Mouse (Mus musculus) heart, adult 2 months (tissue): Measurements from ENCODE around the gene Pipox. TPM values are rescaled to one million over a fixed set of nuclear protein-coding genes. Genes with fewer than 3 reads are reported as not detected.
A peak's percentile ranks its signal among the peaks of the same experiment; 100 is the strongest.

Source experiments
- DNase-seq, 2 experiments: peaks; one replicate each; pipeline ENCODE4 v3.0.0; 2021
- H3K27ac ChIP-seq: fragments of 200-600 bp; 2 replicates; pipeline ENCODE4 v1.8.1; 2022
- H3K27me3 ChIP-seq: fragments of 200-500 bp; 2 replicates; pipeline ENCODE4 v1.6.1; 2012; ENCODE audit warnings: mild to moderate bottlenecking, low read length, inconsistent platforms, mixed read lengths; ENCODE audit not compliant: control insufficient read depth, insufficient read depth
- H3K36me3 ChIP-seq: fragments of 200-500 bp; 2 replicates; pipeline ENCODE4 v1.6.1; 2012; ENCODE audit warnings: low read length, inconsistent platforms; ENCODE audit not compliant: control insufficient read depth, insufficient read depth
- H3K4me1 ChIP-seq: fragments of 200-500 bp; 2 replicates; pipeline ENCODE4 v1.6.1; 2011; ENCODE audit warnings: low read length; ENCODE audit not compliant: control insufficient read depth, insufficient read depth
- H3K4me3 ChIP-seq: fragments of 200-600 bp; 2 replicates; pipeline ENCODE4 v1.8.1; 2022
- H3K79me2 ChIP-seq: fragments of 200-500 bp; replicated peaks from 2 replicates; pipeline ENCODE4 v1.6.1; 2012; ENCODE audit warnings: mild to moderate bottlenecking, inconsistent platforms, low read length, moderate library complexity, mixed read lengths; ENCODE audit not compliant: control insufficient read depth, insufficient read depth
- H3K9ac ChIP-seq: fragments of 200-500 bp; 2 replicates; pipeline ENCODE4 v1.6.1; 2012; ENCODE audit warnings: low read depth, mild to moderate bottlenecking, control low read depth, inconsistent platforms, low read length, mixed read lengths
- CTCF ChIP-seq: fragments of 200-600 bp; IDR thresholded peaks from 2 replicates; pipeline ENCODE4 v1.8.1; 2022; ENCODE audit warnings: antibody characterized with exemption, mild to moderate bottlenecking, moderate library complexity
- EP300 ChIP-seq: fragments of 200-500 bp; IDR thresholded peaks from 2 replicates; pipeline ENCODE4 v1.6.1; 2011; ENCODE audit warnings: low read depth, low read length, control low read depth; ENCODE audit not compliant: insufficient read depth
- POLR2A ChIP-seq: fragments of 200-500 bp; IDR thresholded peaks from 2 replicates; pipeline ENCODE4 v1.6.1; 2011; ENCODE audit warnings: mild to moderate bottlenecking, low read depth, low read length, control low read depth; ENCODE audit not compliant: insufficient read depth
- WGBS: fragments of 180-500 bp; shearing (Covaris S2); methylation state at CpG from one replicate; pipeline ENCODE4 v1.1.7; 2018; 5-methylcytosine and 5-hydroxymethylcytosine counted together
- intact Hi-C: fragments of 180-260 bp; cut with DNase I; formaldehyde crosslinking; loops from one replicate; pipeline ENCODE4 v1.15.1; 2025
- long read RNA-seq: library from polyadenylated mRNA; stranded (forward); transcript quantifications from one replicate; pipeline ENCODE4 v2.0.0, GENCODE M21; 2021
- polyA plus RNA-seq: library from polyadenylated mRNA; depleted of rRNA; stranded (reverse); fragments of >200 nt; gene quantifications from 2 replicates; pipeline ENCODE4 v1.2.3, GENCODE M21; 2012; rRNA removed
- total RNA-seq, 2 experiments: library from RNA; stranded (reverse); gene quantifications; 2 replicates each; pipeline ENCODE4 v1.2.3; 2021

Gene Pipox
- total RNA-seq: under 1 TPM; 0.52 to 0.77 TPM
- 0.47 and 0.82 TPM in 2 replicates for polyA plus RNA-seq
- long read RNA-seq: 0 reads

- intact Hi-C loops: loop anchor here (5.0 kb wide), 1 partner anchor 68 kb away; no protein-coding TSS in a partner anchor
- Histone ChIP-seq H3K36me3 (no peaks in the 10 kb centered on the region), H3K27ac (peak within 1 kb of the TSS; percentile 34), H3K9ac (no peak within 1 kb of the TSS), H3K27me3 (no peaks in the 10 kb centered on the region), H3K4me1 (peaks cover 5% of the 10 kb centered on the region), H3K4me3 (no peak within 1 kb of the TSS), H3K79me2 (no peaks in the 10 kb centered on the region)
- peak; percentile 78 to 83 for DNase-seq
- TF ChIP-seq POLR2A (no peak), CTCF (peak; percentile 62)
- WGBS: 14% methylated on average over 11 of the region's 11 CpGs
Observed at GRCm38 (mm10) chr11:77893787-77894718, at the start of gene Pipox. Gene Pipox (minus strand): TSS chr11:77894096.

- H3K9ac ChIP-seq: no peak overlapping the region
- no peaks in the 10 kb centered on the region for H3K36me3 ChIP-seq
- H3K27me3 ChIP-seq: no peaks in the 10 kb centered on the region
- H3K4me1 ChIP-seq: no peaks in the 10 kb centered on the region
- intact Hi-C loops: no loop called here
- H3K4me3 ChIP-seq: no peak overlapping the region
- H3K79me2 ChIP-seq: no peaks in the 10 kb centered on the region
- no peak for DNase-seq
- H3K27ac ChIP-seq: no peak overlapping the region
- TF ChIP-seq EP300: no peak
- TF ChIP-seq CTCF: no peak
- no peak for TF ChIP-seq POLR2A
- 71% methylated on average over 5 of the region's 5 CpGs for WGBS
Observed at GRCm38 (mm10) chr11:77942230-77942629, 48.3 kb upstream of the Pipox start.

GRCm38 (mm10) chr11:77937649-77938410 is 43.9 kb upstream of the Pipox start:
- H3K27me3 ChIP-seq: no peaks in the 10 kb centered on the region
- H3K4me3 ChIP-seq: no peak overlapping the region
- no peaks in the 10 kb centered on the region for H3K79me2 ChIP-seq
- TF ChIP-seq POLR2A: no peak
- no peak for TF ChIP-seq EP300
- TF ChIP-seq CTCF: no peak
- H3K36me3 ChIP-seq: no peaks in the 10 kb centered on the region
- intact Hi-C loops: no loop called here
- no peak overlapping the region for H3K9ac ChIP-seq
- DNase-seq: no peak
- no peak overlapping the region for H3K27ac ChIP-seq
- no peaks in the 10 kb centered on the region for H3K4me1 ChIP-seq
- 18% methylated on average over 4 of the region's 4 CpGs for WGBS

DNA sequence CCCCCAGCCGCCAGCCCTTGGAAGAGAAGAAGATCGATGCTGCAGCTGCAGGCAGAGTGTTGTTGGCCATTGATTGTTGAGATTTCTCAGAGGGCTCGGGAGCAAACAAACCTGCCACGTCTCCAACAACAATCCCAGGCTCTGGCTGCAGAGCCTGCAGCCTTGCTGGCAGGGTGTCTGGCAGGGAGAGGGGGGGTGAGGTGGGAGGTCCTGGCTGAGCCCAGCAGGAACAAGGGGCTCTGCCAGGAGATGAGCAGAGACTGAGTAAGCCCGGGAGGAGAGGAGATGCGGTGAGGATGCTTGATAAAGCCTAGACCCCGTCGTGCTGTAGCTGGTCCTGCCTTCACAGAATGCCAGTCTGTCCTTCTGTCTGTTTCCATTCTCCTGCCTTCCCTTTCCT is 43.0 kb upstream of the Pipox start:
- Histone ChIP-seq H3K27ac (no peak overlapping the region), H3K79me2 (no peaks in the 10 kb centered on the region), H3K36me3 (no peaks in the 10 kb centered on the region), H3K4me1 (no peaks in the 10 kb centered on the region), H3K4me3 (no peak overlapping the region), H3K9ac (no peak overlapping the region), H3K27me3 (peaks cover 3% of the 10 kb centered on the region; the same call in 1 of the 2 replicates)
- intact Hi-C loops: no loop called here
- DNase-seq: no peak
- 22% methylated on average over 8 of the region's 8 CpGs for WGBS
- TF ChIP-seq CTCF (no peak), EP300 (no peak), POLR2A (no peak)

GRCm38 (mm10) chr11:77934568-77935311 is 40.8 kb upstream of the Pipox start:
- no peak overlapping the region for H3K27ac ChIP-seq
- no peak overlapping the region for H3K4me3 ChIP-seq
- peaks cover 10% of the 10 kb centered on the region for H3K27me3 ChIP-seq
- no peaks in the 10 kb centered on the region for H3K4me1 ChIP-seq
- DNase-seq: no peak
- no peak overlapping the region for H3K9ac ChIP-seq
- H3K36me3 ChIP-seq: no peaks in the 10 kb centered on the region
- 45% methylated on average over 5 of the region's 5 CpGs for WGBS
- TF ChIP-seq POLR2A: no peak
- no peak for TF ChIP-seq CTCF
- TF ChIP-seq EP300: no peak
- H3K79me2 ChIP-seq: no peaks in the 10 kb centered on the region
- intact Hi-C loops: no loop called here
